Mouse (Mus musculus) 416B (cell line): ENCODE data around the gene Olfr329-ps.
"Not testable (repeated sequence)": the region's sequence is repeated elsewhere in the genome, so short reads cannot be mapped to it uniquely, and the experiment has no call there.

Experiments used
- DNase-seq: peaks from one replicate; pipeline ENCODE4 v3.0.0; 2011; ENCODE audit warnings: low read depth

The Olfr329-ps gene

DNA sequence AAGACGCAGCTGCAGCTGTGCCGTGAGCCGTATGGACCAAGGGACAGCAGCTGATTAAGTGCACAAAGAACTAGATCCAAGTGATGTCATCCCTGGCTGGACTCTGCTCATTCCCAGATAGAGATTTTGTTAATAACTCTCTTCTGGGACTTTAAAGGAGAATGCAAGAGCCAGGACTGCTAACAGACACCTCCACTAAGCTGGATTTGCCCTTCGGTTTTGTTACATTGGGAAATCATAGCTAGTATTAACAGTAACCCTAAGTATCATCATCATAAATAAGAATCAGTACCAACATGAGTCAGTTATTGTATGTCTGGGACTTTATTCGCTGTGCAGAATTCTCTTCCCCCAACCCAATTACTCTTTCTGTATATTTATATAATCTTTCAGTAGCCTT, at the start of gene Olfr329-ps:
Gene Olfr329-ps (minus strand): TSS at position 101 of the 400 bp plus-strand sequence.
- DNase-seq = no peak

DNA sequence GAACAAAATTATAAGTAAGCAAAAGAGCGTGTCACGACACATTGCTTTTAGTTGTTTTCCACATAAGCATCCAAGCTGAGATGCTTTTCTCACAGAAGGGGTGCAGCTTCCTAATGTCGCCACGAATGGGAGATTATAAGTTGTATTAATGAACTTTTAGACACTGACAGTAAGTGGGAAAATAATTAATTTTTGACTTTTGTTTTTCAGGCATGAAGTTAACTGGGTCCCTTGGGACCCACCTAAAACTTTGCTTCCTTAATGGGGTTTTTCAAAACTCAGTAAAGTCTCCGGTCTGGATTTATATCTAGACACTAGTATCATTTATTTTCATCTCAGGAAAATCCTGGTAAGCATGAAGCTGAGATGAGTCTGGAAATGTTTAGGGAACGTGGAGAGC, 48.6 kb upstream of the Olfr329-ps start, which contains the start of gene Olfr324:
Gene Olfr324 (plus strand): TSS at position 301 of the 400 bp plus-strand sequence.
- no peak for DNase-seq

DNA sequence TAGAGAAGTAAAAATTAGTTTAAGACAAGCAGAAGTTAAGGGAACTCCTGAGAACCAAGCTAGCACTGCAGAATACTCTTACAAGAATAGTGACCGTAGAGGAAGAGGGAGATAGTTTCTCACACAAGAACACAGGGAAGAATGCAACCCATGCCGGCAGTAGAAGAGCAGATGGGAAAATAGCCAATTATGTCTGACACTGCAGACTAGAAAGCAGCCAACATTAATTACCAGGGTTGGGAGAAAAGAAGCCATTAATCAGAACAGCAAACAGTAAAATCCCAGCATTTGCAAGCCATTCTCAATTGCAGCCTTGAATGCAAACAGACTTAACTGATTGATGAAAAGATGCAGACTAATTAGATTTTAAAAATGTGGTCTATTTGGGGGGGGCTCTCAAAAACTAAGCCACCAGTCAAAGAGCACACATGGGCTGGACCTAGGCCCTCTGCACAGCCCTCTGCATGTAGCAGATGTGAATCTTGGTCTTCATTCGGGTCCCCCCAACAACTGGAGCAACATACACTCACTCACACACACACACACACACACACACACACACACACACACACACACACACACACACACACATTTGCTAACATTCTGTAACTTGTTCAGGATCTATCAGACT, 42.5 kb upstream of the Olfr329-ps start:
- DNase-seq = no peak

DNA sequence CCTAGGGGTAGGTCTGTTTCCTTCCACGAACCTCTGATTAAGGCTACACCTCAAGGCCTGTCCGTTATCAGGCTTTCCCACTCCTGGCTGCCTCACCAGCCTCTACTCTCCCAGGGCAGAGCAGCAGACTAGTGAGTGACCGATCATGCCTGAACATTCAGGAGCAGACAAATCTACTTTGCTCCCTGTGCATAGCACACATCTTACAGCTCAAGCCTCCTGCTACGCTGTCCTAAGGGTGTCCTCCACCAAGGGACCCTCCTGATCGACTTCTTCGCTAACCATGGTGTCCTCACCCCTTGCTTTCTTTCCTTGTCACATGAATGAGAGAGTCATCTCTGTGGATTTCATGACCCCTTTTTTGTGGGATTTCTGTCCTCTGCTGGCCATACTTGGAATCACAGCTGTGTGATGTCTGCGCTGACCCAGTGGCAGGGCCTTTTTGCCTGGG, 41.7 kb upstream of the Olfr329-ps start:
- DNase-seq = peak; percentile 39

- DNase-seq = no peak
Measured at GRCm38 (mm10) chr11:58578636-58579035, 32.4 kb upstream of the Olfr329-ps start.

DNA sequence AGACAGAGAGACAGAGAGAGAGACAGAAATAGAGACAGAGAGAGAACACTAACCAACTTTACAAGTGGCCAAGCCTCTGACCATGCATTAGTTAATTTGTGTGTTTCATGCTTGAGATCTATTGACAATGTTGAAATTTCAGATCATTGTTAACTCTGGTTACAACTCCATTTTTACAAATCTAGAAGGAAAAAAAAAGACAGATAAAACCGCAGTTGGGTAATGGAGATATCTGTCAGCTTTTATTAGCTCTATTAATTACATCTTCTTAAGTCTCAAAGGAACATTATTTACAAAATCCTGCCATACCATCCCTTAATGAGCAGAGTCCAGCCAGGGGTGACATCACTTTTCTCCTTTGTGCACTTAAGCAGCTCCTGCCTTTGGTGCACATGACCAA, 31.2 kb upstream of the Olfr329-ps start, which contains the start of gene Olfr325:
Gene Olfr325 (plus strand): TSS at position 301 of the 400 bp plus-strand sequence.
- DNase-seq = no peak

DNA sequence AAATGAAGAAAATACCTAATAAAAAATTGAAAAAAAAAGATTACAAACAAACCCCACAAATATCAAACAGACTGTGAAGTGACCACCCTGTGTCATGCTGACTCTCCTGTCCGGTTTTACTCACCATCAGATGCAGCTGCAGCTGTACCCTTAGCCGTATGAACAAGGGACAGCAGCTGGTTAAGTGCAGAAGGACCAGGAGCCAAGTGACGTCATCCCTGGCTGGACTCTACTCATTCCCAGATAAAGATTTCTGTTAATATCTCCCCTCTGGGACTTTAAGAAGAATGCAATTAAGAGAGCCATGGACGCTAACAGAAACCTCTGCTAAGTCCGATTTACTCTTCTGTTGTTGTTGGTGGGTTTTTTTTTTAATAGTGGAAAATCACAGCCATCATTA, 24.2 kb upstream of the Olfr329-ps start, which contains the start of gene Olfr224:
Gene Olfr224 (minus strand): TSS at position 149 of the 400 bp plus-strand sequence.
- DNase-seq = no peak

- no peak for DNase-seq
Measured at GRCm38 (mm10) chr11:58555536-58555935, 9.3 kb upstream of the Olfr329-ps start, which contains the start of gene Olfr328. TSS of gene Olfr328 (minus strand) at chr11:58555636.

GRCm38 (mm10) chr11:58534736-58535135, 11.5 kb downstream of the Olfr329-ps start, which contains the start of gene Olfr330:
TSS of gene Olfr330 (minus strand) at chr11:58534836.
- not testable (repeated sequence) for DNase-seq

DNA sequence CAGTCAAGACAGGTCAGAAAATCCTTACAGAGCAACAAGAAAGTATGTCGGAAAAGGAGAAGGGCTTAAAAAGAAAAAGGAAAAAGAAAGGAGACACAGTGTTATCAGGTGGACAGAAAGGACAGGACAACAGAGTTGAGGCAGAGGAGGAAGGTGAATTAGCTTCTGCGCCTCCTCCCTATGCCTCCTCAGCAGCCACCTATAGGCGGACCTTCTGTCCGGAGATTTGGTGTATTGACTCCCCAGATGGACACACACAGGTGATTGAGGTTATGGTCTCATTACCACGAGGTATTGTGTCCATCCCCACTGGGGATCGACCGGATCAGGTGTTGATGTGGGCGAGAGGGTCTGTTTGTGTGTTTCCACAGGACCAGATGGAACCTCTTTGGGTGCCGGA, 26.5 kb downstream of the Olfr329-ps start:
- DNase-seq = not testable (repeated sequence)

DNA sequence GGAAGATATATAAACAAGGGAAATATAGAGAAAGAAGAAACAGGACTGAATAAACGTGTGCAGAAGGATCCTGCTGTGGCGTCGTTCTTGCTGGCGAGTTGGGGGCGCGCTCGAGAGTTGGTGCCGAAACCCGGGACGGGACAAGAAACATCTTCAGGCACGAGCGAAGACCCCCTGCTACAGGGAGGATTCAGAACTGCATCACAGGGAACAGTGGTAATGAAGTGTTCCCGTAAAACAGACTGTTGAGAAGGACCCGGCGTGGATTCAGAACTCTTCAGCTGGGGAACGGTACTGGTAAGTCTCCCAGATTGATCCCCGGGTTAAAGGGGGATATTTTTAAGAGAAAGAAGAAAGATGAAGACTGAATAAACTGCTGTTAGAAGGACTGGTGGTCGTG, 27.3 kb downstream of the Olfr329-ps start:
- DNase-seq = not testable (repeated sequence)

- not testable (repeated sequence) for DNase-seq
Measured at GRCm38 (mm10) chr11:58509058-58509457, 37.2 kb downstream of the Olfr329-ps start.

DNA sequence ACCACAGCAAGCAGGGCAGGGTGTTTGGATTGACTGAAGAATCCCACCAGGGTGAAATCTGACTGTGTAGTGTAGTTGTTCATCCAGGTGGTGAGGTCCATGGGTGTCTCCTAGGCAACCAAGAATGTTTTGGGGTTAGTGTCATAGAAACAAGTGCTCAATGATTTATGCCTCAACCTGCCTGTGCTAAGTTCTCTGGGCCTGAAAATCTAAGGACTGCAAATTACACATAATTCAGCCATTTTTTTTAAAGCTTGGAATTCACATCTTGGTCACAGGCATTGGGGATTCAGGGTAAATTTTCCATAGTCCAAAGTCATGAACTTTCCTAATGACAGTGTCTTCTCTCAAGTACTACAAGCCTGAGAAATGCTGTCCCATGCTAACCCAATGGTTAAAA, 43.8 kb downstream of the Olfr329-ps start, which contains the start of gene Olfr331:
Gene Olfr331 (minus strand): TSS at position 101 of the 400 bp plus-strand sequence.
- not testable (repeated sequence) for DNase-seq

DNA sequence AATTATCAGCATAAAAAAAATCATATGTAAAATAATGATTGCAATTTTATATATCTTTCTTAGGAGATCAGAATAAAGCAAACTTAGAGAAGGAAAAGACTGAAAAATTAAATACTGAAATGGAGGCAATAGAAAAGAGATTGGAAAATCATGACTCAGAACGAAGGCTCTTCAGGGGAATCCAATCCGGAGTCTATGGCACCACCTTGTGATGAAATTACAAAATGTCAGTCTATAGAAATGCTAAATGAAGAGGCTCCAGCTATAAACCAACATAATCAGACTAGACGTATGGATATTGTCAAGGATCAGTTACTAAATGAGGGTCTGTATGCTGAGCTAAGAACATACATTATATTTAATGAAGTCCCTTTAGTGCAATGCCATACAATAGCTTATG, 46.9 kb downstream of the Olfr329-ps start:
- DNase-seq = peak; percentile 24

GRCm38 (mm10) chr11:58498761-58499160, 47.5 kb downstream of the Olfr329-ps start:
- DNase-seq = no peak

DNA sequence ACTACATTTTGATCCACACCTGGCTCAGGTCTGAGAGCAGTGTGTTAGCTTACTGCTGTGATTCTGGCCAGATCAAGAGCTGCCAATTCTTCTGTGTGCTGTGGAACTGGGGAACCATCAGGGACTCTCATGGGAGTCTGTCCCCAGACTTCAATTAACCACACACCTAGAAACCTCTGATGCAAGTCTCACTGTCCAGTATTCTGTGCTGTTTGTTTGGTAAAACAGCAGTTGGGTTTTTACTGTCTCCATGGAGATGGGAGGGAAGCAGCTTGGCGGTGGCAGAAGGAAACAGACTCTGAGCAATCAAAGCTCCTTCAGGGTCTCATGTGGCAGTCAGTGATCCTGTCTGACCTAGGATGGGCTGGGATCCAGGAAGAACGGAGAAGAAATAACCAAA, 53.8 kb downstream of the Olfr329-ps start, which contains the start of gene Olfr332:
Gene Olfr332 (minus strand): TSS at position 101 of the 400 bp plus-strand sequence.
- no peak for DNase-seq
